Mouse (Mus musculus): ENCODE measurements around the gene Tbr1.

GRCm38 (mm10) chr2:61780794-61781193, 21.9 kb upstream of the Tbr1 start:
- no peak for TF ChIP-seq CTCF (IDR thresholded peaks at IDR 0.05; ENCODE audit: low read depth)
- no peak for TF ChIP-seq EP300 (IDR thresholded peaks at IDR 0.05; ENCODE audit: low read depth)

Measured in liver, postnatal 0 days (tissue).